Mouse (Mus musculus): ENCODE results near the gene Syt8. TPM values are rescaled to one million over a fixed set of nuclear protein-coding genes. Genes with fewer than 3 reads are reported as not detected.

The Syt8 gene
- polyA plus RNA-seq, 1 experiment = 0.50 TPM

DNA sequence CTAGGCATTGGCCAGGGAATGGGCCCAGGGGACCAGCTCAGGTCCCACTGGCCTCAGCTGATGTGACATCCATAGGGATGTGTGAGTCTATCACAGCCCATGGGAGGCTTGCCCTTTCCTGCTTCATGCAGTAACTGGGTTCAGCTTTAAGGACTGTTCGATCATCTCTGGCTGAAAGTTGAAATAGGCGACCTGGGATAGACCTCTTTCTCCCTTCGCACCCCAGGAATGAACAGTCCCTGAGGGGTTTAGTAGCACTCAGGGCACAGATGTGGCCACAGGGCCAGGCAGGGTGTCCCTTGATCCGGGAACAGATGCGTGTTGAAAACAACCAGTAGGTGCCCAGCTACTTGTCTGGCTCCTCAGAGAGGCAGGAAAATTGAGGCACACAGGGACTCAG lies 41.6 kb downstream of the Syt8 start:
- DNase-seq (ENCODE audit: low read depth) = no peak

DNA sequence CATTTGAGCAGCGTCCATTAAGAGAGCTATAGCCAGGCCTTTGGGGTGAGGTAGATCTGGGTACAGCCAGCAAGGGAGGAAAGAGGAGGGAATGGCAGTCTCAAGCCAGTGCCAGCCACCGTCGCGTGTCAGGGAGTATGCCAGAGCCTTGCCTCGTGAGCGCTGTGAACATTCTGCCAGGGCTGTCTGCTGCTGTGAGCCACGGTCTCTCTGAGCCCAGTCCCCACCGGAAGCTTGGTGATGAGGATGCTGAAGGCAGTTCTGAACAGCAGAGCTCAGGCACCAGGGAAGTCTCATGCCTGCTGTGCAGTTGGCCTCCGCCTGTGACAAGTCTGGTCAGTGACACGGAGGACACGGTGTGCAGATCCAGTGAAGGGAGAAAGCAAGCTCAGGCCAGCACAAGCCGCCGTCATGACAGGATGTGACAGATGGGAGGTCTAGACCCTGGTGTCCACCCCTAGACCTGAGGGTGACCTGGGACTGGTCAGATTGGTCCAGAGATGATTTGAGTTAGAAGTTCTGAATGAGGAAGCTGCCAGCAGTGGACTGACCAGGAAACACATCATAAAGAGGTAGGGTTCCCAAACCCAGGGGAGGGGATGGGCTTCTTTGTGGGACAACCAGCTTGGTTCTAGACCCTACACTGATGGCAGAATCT lies 42.3 kb downstream of the Syt8 start:
- DNase-seq (ENCODE audit: low read depth) = no peak

DNA sequence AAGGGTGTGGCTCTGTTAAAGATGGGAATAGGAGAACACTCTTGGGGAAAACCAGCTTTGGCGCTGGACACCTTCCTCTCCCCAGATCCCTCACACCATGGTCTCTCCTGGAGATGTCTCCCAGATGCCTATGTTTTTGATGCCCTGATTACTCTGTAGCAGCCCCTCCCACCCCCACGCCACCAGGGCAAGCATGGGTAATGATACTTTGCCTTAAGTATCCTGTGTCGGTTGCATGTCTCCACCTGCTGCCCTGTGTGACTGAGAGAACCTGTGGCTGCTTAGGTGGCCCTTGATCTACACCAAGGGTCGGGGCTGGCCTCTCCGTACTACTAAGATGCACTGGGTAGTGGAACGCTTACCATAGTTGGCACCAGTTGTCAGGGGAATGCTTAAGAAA lies 43.4 kb downstream of the Syt8 start:
- DNase-seq (ENCODE audit: low read depth) = no peak

DNA sequence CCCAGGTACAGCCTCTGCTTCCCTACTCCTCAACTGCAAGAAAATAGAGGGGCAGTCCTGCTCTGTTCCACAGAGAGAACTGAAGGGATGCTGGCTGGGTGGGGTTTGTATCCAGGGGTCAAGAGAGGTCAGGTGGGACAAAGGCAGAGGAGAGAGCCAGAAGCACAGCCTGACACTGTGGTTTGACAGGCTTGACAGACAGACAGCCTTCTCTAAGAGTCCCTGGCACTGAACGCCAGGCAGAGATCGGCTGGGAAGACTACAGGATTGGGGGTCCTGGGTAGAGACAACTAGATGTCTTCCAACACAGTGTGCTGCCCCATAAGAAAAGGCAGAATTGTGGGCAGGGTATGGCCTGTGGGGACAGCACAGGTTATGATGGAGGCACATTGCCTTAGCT lies 43.9 kb downstream of the Syt8 start:
- no peak for DNase-seq (ENCODE audit: low read depth)

DNA sequence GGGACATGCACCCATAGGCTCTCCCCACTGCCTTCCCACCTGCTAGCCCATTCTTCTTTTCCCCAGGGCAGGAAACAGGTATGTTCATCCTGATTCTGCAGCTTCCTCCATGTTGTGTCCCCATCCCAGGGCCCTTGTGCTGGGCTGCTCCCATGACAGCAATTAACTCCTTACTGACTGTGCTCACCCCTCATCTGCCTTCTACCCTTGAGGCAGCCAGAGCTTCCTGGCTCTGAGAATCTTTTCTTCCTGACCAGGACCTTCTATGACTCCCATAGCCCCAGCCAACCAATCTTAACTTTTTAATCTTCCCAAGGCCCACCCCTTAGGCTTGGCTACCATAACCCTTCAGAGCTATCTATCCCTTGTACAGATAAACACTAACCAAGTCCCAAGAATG lies 44.7 kb downstream of the Syt8 start:
- DNase-seq (ENCODE audit: low read depth) = no peak

DNA sequence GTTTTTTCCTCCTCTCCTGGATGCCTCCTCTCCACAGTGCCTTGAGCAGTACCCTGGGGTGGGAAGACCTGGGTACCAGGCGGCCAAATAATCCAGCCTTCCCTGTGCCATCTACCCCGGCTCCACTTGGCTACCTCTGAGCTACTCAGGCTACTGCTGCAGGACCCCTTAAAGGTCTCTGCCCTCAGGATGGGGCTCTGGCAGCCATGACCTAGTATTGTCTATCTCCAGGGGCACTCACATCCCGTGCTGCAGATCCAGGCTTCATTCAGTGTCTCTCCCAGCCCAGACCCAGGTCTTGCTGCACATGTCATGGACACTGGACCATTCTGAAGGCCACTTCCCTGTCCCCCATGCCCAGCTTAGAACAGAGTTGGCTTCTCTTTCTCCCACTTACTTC lies 45.2 kb downstream of the Syt8 start:
- DNase-seq (ENCODE audit: low read depth) = no peak

DNA sequence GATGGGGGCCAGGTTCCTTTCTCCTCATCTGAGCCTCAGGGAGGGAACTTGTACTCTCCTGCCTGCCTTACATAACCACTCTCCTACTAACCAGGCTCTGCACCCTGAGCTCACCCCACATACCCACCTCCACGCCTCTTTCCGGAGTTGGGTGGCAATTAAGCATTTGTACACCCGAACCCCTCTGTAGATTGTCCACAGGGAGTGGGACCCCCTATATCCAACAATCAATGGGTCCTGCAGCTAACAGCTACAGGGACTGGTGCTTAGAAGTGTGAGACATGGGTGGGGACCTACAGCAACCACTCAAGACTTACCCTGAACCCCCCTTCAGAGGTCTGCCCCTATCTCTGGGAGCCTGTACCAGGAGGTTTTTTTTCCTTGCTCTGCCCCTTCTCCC lies 46.0 kb downstream of the Syt8 start:
- DNase-seq (ENCODE audit: low read depth) = no peak

DNA sequence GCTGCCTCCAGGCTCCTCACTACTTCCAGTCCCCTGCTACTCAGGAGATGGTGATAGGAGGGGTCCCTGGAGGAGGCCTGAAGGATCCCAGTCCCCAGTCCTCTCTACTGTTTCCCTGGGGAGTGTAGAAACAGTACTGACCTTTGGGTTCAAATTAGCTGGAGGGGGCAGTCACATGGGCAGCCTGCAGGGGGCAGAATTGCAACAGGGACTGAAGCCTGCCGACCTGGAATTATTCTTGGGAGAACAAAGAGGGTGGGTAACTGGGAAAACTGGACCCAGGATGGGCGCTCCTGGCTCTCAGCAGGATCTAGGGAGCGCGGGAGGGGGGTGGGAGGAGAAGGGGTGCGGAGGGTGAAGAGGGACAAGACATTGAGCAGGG lies 46.5 kb downstream of the Syt8 start:
- DNase-seq (ENCODE audit: low read depth) = no peak

DNA sequence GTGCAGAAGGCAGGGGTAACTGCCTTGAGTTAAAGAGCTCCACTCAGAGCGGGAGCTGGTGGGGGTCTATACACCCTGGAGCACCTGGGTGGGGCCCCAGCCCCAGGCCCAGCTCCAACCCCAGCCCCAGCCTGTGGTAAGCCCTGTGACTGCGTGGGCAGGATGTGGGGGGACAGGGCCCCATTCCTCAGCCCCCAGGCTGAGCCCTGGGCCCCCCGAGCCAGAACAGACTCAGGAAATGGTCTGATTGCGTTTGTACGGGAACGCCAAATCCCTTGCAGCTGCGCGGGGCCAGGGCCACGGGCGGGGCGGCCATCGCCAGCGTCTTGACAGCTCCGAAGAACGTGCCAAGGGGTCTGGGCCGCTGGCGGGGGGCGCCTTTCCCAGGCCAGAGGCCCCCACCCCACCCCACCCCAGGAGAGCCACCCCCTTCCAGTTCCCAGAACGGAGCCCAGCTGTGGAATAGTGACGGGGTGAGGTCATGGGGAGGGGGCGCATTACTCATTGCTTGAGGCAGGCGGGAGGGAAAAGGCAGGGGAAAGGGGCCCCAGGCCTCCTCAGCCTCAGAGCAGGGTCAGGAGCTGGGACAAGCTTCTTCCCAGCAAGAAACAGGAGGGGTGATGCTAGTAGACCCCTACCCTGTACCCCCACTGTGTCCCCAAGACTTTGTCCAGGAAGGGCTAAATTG lies 47.1 kb downstream of the Syt8 start:
- DNase-seq (ENCODE audit: low read depth) = no peak

DNA sequence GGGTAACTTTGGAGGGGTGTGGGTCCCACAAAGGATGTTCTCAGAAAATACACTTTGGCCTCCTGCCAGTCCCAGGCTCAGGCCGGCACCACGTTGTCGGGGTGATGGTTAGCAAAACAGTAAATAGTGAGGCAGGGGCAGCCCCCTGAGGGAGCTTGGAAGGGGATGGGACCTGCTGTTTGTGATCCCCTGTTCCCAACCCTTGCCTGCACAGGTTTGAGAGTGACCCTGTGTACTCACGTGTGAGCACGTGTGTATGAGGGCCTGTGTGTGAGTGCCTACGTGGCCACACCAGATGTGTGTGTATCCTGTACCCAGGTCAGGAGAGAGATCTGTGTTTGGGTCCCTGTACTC lies 47.6 kb downstream of the Syt8 start:
- no peak for DNase-seq (ENCODE audit: low read depth)

DNA sequence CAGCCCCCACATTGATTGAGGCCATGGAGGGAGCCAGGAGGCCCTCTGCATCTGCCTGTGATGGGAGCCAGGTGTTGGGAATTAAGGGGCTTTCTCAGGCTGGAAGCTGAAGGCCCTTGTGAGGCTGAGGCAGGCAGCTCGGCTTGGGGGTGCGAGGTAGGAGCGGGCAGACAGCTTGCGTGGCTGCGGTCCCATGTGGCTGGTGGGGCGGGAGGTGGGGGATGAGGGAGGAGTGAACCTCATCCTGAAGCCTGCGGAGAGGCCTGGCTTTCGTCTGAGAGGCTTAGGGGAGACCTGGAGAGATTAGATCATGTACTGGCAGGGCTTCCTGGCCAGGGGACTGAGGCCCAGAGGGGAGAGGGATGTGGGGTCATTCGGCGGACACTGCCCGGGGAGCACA lies 48.5 kb downstream of the Syt8 start:
- DNase-seq (ENCODE audit: low read depth) = no peak

DNA sequence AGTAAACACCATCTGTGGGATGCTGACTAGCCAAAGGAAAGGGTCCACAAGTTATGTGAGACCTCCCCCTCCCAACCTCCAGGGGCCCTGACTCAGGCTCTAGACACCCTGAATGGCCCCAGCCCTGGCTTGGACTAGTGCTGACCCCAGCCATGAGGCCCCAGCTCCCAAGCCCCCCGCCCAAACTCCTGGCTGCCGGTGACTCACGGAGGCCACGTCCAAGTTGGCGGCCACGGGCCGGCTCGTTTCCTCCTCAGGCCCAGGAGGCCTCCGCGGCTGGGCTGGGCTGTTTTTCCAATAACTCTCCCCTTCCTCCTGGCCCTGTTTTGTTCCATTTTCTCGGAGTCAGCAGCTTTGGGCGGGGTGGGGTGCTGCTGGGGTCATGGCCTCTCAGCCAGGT lies 50.1 kb downstream of the Syt8 start:
- no peak for DNase-seq (ENCODE audit: low read depth)

DNA sequence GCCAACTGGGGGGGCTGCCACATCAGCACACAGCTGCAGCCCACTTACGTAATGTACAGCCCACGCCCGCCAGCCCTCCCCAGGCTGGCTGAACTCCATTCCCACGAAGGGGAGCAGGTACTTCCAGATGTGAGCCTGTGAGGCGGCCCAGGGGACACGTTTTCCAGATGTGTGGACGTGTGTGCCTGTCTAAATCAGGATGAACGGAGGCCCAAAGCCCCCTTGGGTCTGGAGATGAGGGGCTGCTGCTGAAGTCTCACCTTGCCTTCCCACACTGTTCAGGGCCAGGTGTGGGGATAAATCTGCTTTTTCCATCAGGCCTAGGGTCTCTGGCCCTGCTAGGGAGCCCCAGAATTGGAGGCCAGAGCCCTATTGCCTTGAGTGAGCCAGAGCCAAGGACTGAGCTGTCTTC lies 52.1 kb downstream of the Syt8 start:
- DNase-seq (ENCODE audit: low read depth) = no peak

DNA sequence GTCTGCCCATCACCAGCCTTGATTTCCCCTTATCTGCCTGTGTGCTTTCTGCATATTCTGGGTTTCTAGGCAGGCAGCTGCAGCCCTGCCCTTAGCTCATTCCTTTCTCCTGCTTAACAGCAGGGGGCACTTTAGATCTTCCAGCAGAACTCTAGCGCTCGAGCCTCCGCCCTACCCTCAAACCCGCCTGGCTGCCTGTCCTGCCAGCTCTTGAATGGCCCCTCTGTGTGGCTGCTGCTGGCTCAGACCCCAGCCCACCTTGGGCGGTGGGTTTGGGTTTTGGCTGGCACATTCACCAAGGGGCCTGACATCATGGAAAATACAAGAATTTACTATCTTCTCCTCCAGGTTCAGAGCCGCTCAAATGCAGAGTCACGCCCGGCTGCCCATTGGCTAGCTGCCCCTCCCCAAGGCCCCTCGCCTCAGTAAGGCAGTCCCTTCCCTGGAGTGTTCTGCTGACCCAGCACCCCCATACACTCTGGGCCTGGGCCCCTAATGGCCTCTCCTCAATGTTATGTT lies 52.8 kb downstream of the Syt8 start:
- no peak for DNase-seq (ENCODE audit: low read depth)

DNA sequence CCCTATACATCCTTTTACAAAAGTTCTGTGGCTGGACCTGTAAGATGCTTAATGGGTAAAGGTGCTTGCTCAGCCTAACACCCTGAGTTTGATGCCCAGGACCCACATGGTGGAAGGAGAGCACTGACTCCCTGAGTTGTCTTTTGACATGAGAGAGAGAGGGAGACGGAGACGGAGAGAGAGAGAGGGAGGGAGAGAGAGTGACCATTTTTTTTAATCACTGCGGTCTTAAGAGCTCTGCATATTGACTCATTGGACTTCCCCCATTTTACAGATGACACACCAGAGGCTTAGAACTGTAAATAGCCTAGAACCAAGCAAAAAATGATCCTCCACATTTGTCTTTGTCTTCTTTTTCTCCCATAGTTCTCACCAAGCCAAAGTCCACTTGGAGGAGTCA lies 53.4 kb downstream of the Syt8 start:
- no peak for DNase-seq (ENCODE audit: low read depth)

Other genes with a start within 250 kb of the Syt8 start
- not detected in 2 replicates for gene Gm10153, start 244.5 kb upstream of the Syt8 start, polyA plus RNA-seq (2012; rRNA removed)
- not detected in 2 replicates for gene Krtap5-3, start 233.5 kb upstream of the Syt8 start, polyA plus RNA-seq (2012; rRNA removed)
- not detected in 2 replicates for gene Gm7579, start 223.0 kb upstream of the Syt8 start, polyA plus RNA-seq (2012; rRNA removed)
- gene Krtap5-5, start 204.9 kb upstream of the Syt8 start, polyA plus RNA-seq (2012; rRNA removed) = not detected in 2 replicates
- not detected in 2 replicates for gene Gm40460, start 193.8 kb upstream of the Syt8 start, polyA plus RNA-seq (2012; rRNA removed)
- not detected in 2 replicates for gene Gm2431, start 176.5 kb upstream of the Syt8 start, polyA plus RNA-seq (2012; rRNA removed)
- not detected in 2 replicates for gene Gm4559, start 160.5 kb upstream of the Syt8 start, polyA plus RNA-seq (2012; rRNA removed)
- gene Krtap5-1, start 137.7 kb upstream of the Syt8 start, polyA plus RNA-seq (2012; rRNA removed) = not detected in 2 replicates
- gene Krtap5-4, start 131.3 kb upstream of the Syt8 start, polyA plus RNA-seq (2012; rRNA removed) = not detected in 2 replicates
- 4.5 and 5.4 TPM in 2 replicates for gene Ifitm10, start 61.1 kb upstream of the Syt8 start, polyA plus RNA-seq (2012; rRNA removed)
- 0.74 and 1.0 TPM in 2 replicates for gene Gm49369, start 52.2 kb upstream of the Syt8 start, polyA plus RNA-seq (2012; rRNA removed)
- 1,099 and 1,739 TPM in 2 replicates for gene Ctsd, start 46.8 kb upstream of the Syt8 start, polyA plus RNA-seq (2012; rRNA removed)
- gene Tnni2, start 7.0 kb downstream of the Syt8 start, polyA plus RNA-seq (2012; rRNA removed) = 2.0 and 7.1 TPM in 2 replicates
- gene Lsp1, start 26.0 kb downstream of the Syt8 start, polyA plus RNA-seq (2012; rRNA removed) = 61.7 and 77.5 TPM in 2 replicates
- gene Tnnt3, start 64.0 kb downstream of the Syt8 start, polyA plus RNA-seq (2012; rRNA removed) = 0.65 and 2.2 TPM in 2 replicates
- 14.0 and 14.4 TPM in 2 replicates for gene Mrpl23, start 97.8 kb downstream of the Syt8 start, polyA plus RNA-seq (2012; rRNA removed)
- gene Igf2, start 232.0 kb downstream of the Syt8 start, polyA plus RNA-seq (2012; rRNA removed) = 18.3 and 25.2 TPM in 2 replicates
- gene Gm49394, start 235.1 kb downstream of the Syt8 start, polyA plus RNA-seq (2012; rRNA removed) = not detected in 2 replicates